Mouse (Mus musculus) thymus, adult 2 months (tissue): ENCODE measurements at regions not wholly inside any gene's neighbourhood (a gene's known extent, or its start where the extent isn't known, plus 50 kb on each side); places are given as distances from the start of the nearest gene placed in this dataset.

Experiments used
- CTCF ChIP-seq: fragments of 200-500 bp; IDR thresholded peaks from 2 replicates; pipeline ENCODE4 v1.5.1; 2012; ENCODE audit warnings: mild to moderate bottlenecking, control low read depth, low read length, moderate library complexity, borderline replicate concordance; ENCODE audit not compliant: control insufficient read depth, poor library complexity, insufficient read depth; ENCODE audit errors: extremely low read depth
- POLR2A ChIP-seq: fragments of 200-500 bp; IDR thresholded peaks from 2 replicates; pipeline ENCODE4 v1.6.1; 2012; ENCODE audit warnings: mild to moderate bottlenecking, low read length, control low read depth, moderate library complexity; ENCODE audit not compliant: control insufficient read depth, poor library complexity, insufficient read depth; ENCODE audit errors: extremely low read depth

DNA sequence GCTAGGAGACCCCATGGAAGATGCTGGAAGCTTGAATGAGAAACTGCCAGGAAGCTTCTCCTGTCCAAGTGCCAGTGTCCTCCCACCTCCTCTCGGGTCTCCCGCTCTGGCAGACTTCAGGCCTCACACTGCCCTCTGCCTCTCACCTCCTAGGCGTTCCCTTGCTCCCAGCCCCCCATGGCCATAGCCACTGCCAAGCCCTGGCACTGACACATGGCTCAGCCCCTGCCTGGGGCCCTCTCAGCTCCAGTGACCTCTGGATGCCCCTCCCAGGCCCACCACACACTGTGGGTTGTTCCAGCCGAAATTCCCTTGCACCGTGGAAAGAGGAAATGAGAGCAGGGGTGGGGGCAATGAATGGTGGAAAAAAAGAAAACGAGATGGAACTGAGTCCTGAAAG is 227.3 kb downstream of the Cyp26b1 start:
- TF ChIP-seq POLR2A (no peak), CTCF (no peak)
